Mouse (Mus musculus): ENCODE data around the gene 2310039H08Rik.
"Not testable (repeated sequence)": the region's sequence is repeated elsewhere in the genome, so short reads cannot be mapped to it uniquely, and the experiment has no call there.

Gene 2310039H08Rik

GRCm38 (mm10) chr17:46758753-46759152 lies 13.7 kb upstream of the 2310039H08Rik start:
- no peak for DNase-seq (ENCODE audit: low read depth in 2 of 2, low spot score in 2 of 2)

GRCm38 (mm10) chr17:46763544-46763943 lies 8.9 kb upstream of the 2310039H08Rik start, which contains the start of gene Ptcra:
TSS of gene Ptcra (minus strand) at chr17:46763712.
- no peak for DNase-seq (ENCODE audit: low read depth in 2 of 2, low spot score in 2 of 2)

GRCm38 (mm10) chr17:46764916-46765315 lies 7.5 kb upstream of the 2310039H08Rik start:
- DNase-seq (ENCODE audit: low read depth in 2 of 2, low spot score in 2 of 2) = not testable (repeated sequence)

- no peak for DNase-seq (ENCODE audit: low read depth in 2 of 2, low spot score in 2 of 2)
These were observed 4.6 kb upstream of the 2310039H08Rik start for GRCm38 (mm10) chr17:46767868-46768267.

- no peak for DNase-seq (ENCODE audit: low read depth in 2 of 2, low spot score in 2 of 2)
These were observed 1.9 kb upstream of the 2310039H08Rik start for GRCm38 (mm10) chr17:46770546-46770945.

GRCm38 (mm10) chr17:46771025-46771424 lies 1.4 kb upstream of the 2310039H08Rik start:
- DNase-seq (ENCODE audit: low read depth in 2 of 2, low spot score in 2 of 2) = no peak

- no peak for DNase-seq (ENCODE audit: low read depth in 2 of 2, low spot score in 2 of 2)
These were observed 819 bp upstream of the 2310039H08Rik start for GRCm38 (mm10) chr17:46771616-46772015.

GRCm38 (mm10) chr17:46772038-46772403 lies 414 bp upstream of the 2310039H08Rik start:
- no peak for DNase-seq (ENCODE audit: low read depth in 2 of 2, low spot score in 2 of 2)

GRCm38 (mm10) chr17:46773278-46774130 lies 1.1 kb downstream of the 2310039H08Rik start:
- no peak for DNase-seq (ENCODE audit: low read depth in 2 of 2, low spot score in 2 of 2)

- no peak for DNase-seq (ENCODE audit: low read depth in 2 of 2, low spot score in 2 of 2)
These were observed 1.7 kb downstream of the 2310039H08Rik start for GRCm38 (mm10) chr17:46774131-46774472.

GRCm38 (mm10) chr17:46775070-46775469 lies 2.6 kb downstream of the 2310039H08Rik start:
- DNase-seq (ENCODE audit: low read depth in 2 of 2, low spot score in 2 of 2) = no peak

- no peak for DNase-seq (ENCODE audit: low read depth in 2 of 2, low spot score in 2 of 2)
These were observed 3.7 kb downstream of the 2310039H08Rik start for GRCm38 (mm10) chr17:46776087-46776486.

GRCm38 (mm10) chr17:46781876-46782275 lies 9.4 kb downstream of the 2310039H08Rik start:
- no peak for DNase-seq (ENCODE audit: low read depth in 2 of 2, low spot score in 2 of 2)

- peak; percentile 90 to 91 for DNase-seq (ENCODE audit: low read depth in 2 of 2, low spot score in 2 of 2)
These were observed 10.1 kb downstream of the 2310039H08Rik start, which contains the start of gene Rpl7l1 for GRCm38 (mm10) chr17:46782341-46783221. TSS of gene Rpl7l1 (minus strand) at chr17:46782672.

GRCm38 (mm10) chr17:46783222-46783565 lies 10.8 kb downstream of the 2310039H08Rik start:
- no peak for DNase-seq (ENCODE audit: low read depth in 2 of 2, low spot score in 2 of 2)

- no peak for DNase-seq (ENCODE audit: low read depth in 2 of 2, low spot score in 2 of 2)
These were observed 14.5 kb downstream of the 2310039H08Rik start for GRCm38 (mm10) chr17:46786952-46787351.

- DNase-seq (ENCODE audit: low read depth in 2 of 2, low spot score in 2 of 2) = not testable (repeated sequence)
These were observed 15.5 kb downstream of the 2310039H08Rik start for GRCm38 (mm10) chr17:46787974-46788373.

- DNase-seq (ENCODE audit: low read depth in 2 of 2, low spot score in 2 of 2) = no peak
These were observed 20.5 kb downstream of the 2310039H08Rik start for GRCm38 (mm10) chr17:46792963-46793362.

GRCm38 (mm10) chr17:46796743-46797142 lies 24.3 kb downstream of the 2310039H08Rik start:
- no peak for DNase-seq (ENCODE audit: low read depth in 2 of 2, low spot score in 2 of 2)

GRCm38 (mm10) chr17:46797386-46797785 lies 25.0 kb downstream of the 2310039H08Rik start:
- DNase-seq (ENCODE audit: low read depth in 2 of 2, low spot score in 2 of 2) = no peak

GRCm38 (mm10) chr17:46799680-46800079 lies 27.2 kb downstream of the 2310039H08Rik start:
- DNase-seq (ENCODE audit: low read depth in 2 of 2, low spot score in 2 of 2) = no peak

GRCm38 (mm10) chr17:46801761-46802160 lies 29.3 kb downstream of the 2310039H08Rik start:
- DNase-seq (ENCODE audit: low read depth in 2 of 2, low spot score in 2 of 2) = no peak
